Mouse (Mus musculus): ENCODE measurements around the gene Acsm2. TPM values are rescaled to one million over a fixed set of nuclear protein-coding genes. Genes with fewer than 3 reads are reported as not detected.
"Not testable (repeated sequence)": the region's sequence is repeated elsewhere in the genome, so short reads cannot be mapped to it uniquely, and the experiment has no call there.

Gene Acsm2
- polyA plus RNA-seq, 1 experiment from 2014 or later = not detected

- no peak for DNase-seq (ENCODE audit: low spot score)
- no peak for ATAC-seq (ENCODE audit: insufficient read depth, low FRiP score, low TSS enrichment)
- H3K27me3 ChIP-seq (ENCODE audit: control insufficient read depth, insufficient read depth, low read length) = no peaks in the 10 kb centered on the region
- H3K4me2 ChIP-seq (ENCODE audit: low read depth) = no peak overlapping the region
- H3K9ac ChIP-seq (ENCODE audit: low read length) = no peak overlapping the region
- H3K9me3 ChIP-seq (ENCODE audit: control insufficient read depth, low read length) = no peaks in the 10 kb centered on the region
- H3K4me3 ChIP-seq (ENCODE audit: low read depth, low read length) = no peak overlapping the region
- no peaks in the 10 kb centered on the region for H3K36me3 ChIP-seq (ENCODE audit: control insufficient read depth, insufficient read depth, low read length)
- no peak overlapping the region for H3K27ac ChIP-seq (ENCODE audit: low read depth, low read length)
- H3K4me1 ChIP-seq (ENCODE audit: control insufficient read depth, insufficient read depth, low read length) = no peaks in the 10 kb centered on the region
Observed at GRCm38 (mm10) chr7:119545572-119545971, 8.6 kb upstream of the Acsm2 start.

GRCm38 (mm10) chr7:119550471-119551222, 3.5 kb upstream of the Acsm2 start:
- WGBS = 88% methylated on average over 3 of the region's 3 CpGs
- no peaks in the 10 kb centered on the region for H3K9me3 ChIP-seq (ENCODE audit: control insufficient read depth, low read length)
- H3K9ac ChIP-seq (ENCODE audit: low read length) = no peak overlapping the region
- no peaks in the 10 kb centered on the region for H3K36me3 ChIP-seq (ENCODE audit: control insufficient read depth, insufficient read depth, low read length)
- no peak for DNase-seq (ENCODE audit: low spot score)
- no peaks in the 10 kb centered on the region for H3K4me1 ChIP-seq (ENCODE audit: control insufficient read depth, insufficient read depth, low read length)
- H3K27ac ChIP-seq (ENCODE audit: low read depth, low read length) = no peak overlapping the region
- no peak overlapping the region for H3K4me3 ChIP-seq (ENCODE audit: low read depth, low read length)
- no peak overlapping the region for H3K4me2 ChIP-seq (ENCODE audit: low read depth)
- no peak for ATAC-seq (ENCODE audit: insufficient read depth, low FRiP score, low TSS enrichment)
- H3K27me3 ChIP-seq (ENCODE audit: control insufficient read depth, insufficient read depth, low read length) = no peaks in the 10 kb centered on the region

GRCm38 (mm10) chr7:119559789-119560451, 5.8 kb downstream of the Acsm2 start:
- WGBS = 76% methylated on average over 3 of the region's 3 CpGs

GRCm38 (mm10) chr7:119560452-119560835, 6.3 kb downstream of the Acsm2 start:
- Histone ChIP-seq H3K4me3 (ENCODE audit: low read depth, low read length) (no peak overlapping the region), H3K9me3 (ENCODE audit: control insufficient read depth, low read length) (no peaks in the 10 kb centered on the region), H3K9ac (ENCODE audit: low read length) (no peak overlapping the region), H3K4me1 (ENCODE audit: control insufficient read depth, insufficient read depth, low read length) (no peaks in the 10 kb centered on the region), H3K36me3 (ENCODE audit: control insufficient read depth, insufficient read depth, low read length) (no peaks in the 10 kb centered on the region), H3K4me2 (ENCODE audit: low read depth) (no peak overlapping the region), H3K27ac (ENCODE audit: low read depth, low read length) (no peak overlapping the region), H3K27me3 (ENCODE audit: control insufficient read depth, insufficient read depth, low read length) (no peaks in the 10 kb centered on the region)
- ATAC-seq (ENCODE audit: insufficient read depth, low FRiP score, low TSS enrichment) = no peak
- DNase-seq (ENCODE audit: low spot score) = no peak
- WGBS = 82% methylated on average over 3 of the region's 3 CpGs

More at GRCm38 (mm10) chr7:119559789-119560451, 5.8 kb downstream of the Acsm2 start:
- H3K4me1 ChIP-seq (ENCODE audit: control insufficient read depth, insufficient read depth, low read length) = no peaks in the 10 kb centered on the region
- no peaks in the 10 kb centered on the region for H3K36me3 ChIP-seq (ENCODE audit: control insufficient read depth, insufficient read depth, low read length)
- no peak overlapping the region for H3K9ac ChIP-seq (ENCODE audit: low read length)
- DNase-seq (ENCODE audit: low spot score) = no peak
- H3K27ac ChIP-seq (ENCODE audit: low read depth, low read length) = no peak overlapping the region
- no peaks in the 10 kb centered on the region for H3K27me3 ChIP-seq (ENCODE audit: control insufficient read depth, insufficient read depth, low read length)
- no peak for ATAC-seq (ENCODE audit: insufficient read depth, low FRiP score, low TSS enrichment)
- no peak overlapping the region for H3K4me3 ChIP-seq (ENCODE audit: low read depth, low read length)
- no peak overlapping the region for H3K4me2 ChIP-seq (ENCODE audit: low read depth)
- H3K9me3 ChIP-seq (ENCODE audit: control insufficient read depth, low read length) = no peaks in the 10 kb centered on the region

GRCm38 (mm10) chr7:119561441-119561840, 7.3 kb downstream of the Acsm2 start:
- H3K4me2 ChIP-seq (ENCODE audit: low read depth) = no peak overlapping the region
- H3K27me3 ChIP-seq (ENCODE audit: control insufficient read depth, insufficient read depth, low read length) = no peaks in the 10 kb centered on the region
- H3K36me3 ChIP-seq (ENCODE audit: control insufficient read depth, insufficient read depth, low read length) = no peaks in the 10 kb centered on the region
- WGBS = 68% methylated on average over 4 of the region's 4 CpGs
- ATAC-seq (ENCODE audit: insufficient read depth, low FRiP score, low TSS enrichment) (no peak), DNase-seq (ENCODE audit: low spot score) (no peak)
- H3K4me1 ChIP-seq (ENCODE audit: control insufficient read depth, insufficient read depth, low read length) = no peaks in the 10 kb centered on the region
- no peaks in the 10 kb centered on the region for H3K9me3 ChIP-seq (ENCODE audit: control insufficient read depth, low read length)
- H3K9ac ChIP-seq (ENCODE audit: low read length) = no peak overlapping the region
- no peak overlapping the region for H3K27ac ChIP-seq (ENCODE audit: low read depth, low read length)
- H3K4me3 ChIP-seq (ENCODE audit: low read depth, low read length) = no peak overlapping the region

GRCm38 (mm10) chr7:119562476-119562875, 8.3 kb downstream of the Acsm2 start:
- not testable (repeated sequence) for H3K4me2 ChIP-seq (ENCODE audit: low read depth); H3K27me3 ChIP-seq (ENCODE audit: control insufficient read depth, insufficient read depth, low read length); DNase-seq (ENCODE audit: low spot score); H3K4me3 ChIP-seq (ENCODE audit: low read depth, low read length); H3K36me3 ChIP-seq (ENCODE audit: control insufficient read depth, insufficient read depth, low read length); H3K9me3 ChIP-seq (ENCODE audit: control insufficient read depth, low read length); H3K4me1 ChIP-seq (ENCODE audit: control insufficient read depth, insufficient read depth, low read length); H3K9ac ChIP-seq (ENCODE audit: low read length); H3K27ac ChIP-seq (ENCODE audit: low read depth, low read length); ATAC-seq (ENCODE audit: insufficient read depth, low FRiP score, low TSS enrichment)
- WGBS = 87% methylated on average over 2 of the region's 2 CpGs

GRCm38 (mm10) chr7:119594530-119595107, 40.5 kb downstream of the Acsm2 start:
- H3K36me3 ChIP-seq (ENCODE audit: control insufficient read depth, insufficient read depth, low read length) = no peaks in the 10 kb centered on the region
- 78% methylated on average over 3 of the region's 3 CpGs for WGBS
- H3K4me1 ChIP-seq (ENCODE audit: control insufficient read depth, insufficient read depth, low read length) = no peaks in the 10 kb centered on the region
- H3K27ac ChIP-seq (ENCODE audit: low read depth, low read length) = no peak overlapping the region
- no peak overlapping the region for H3K9ac ChIP-seq (ENCODE audit: low read length)
- no peaks in the 10 kb centered on the region for H3K27me3 ChIP-seq (ENCODE audit: control insufficient read depth, insufficient read depth, low read length)
- H3K9me3 ChIP-seq (ENCODE audit: control insufficient read depth, low read length) = no peaks in the 10 kb centered on the region
- no peak overlapping the region for H3K4me3 ChIP-seq (ENCODE audit: low read depth, low read length)
- no peak for DNase-seq (ENCODE audit: low spot score)
- no peak for ATAC-seq (ENCODE audit: insufficient read depth, low FRiP score, low TSS enrichment)
- no peak overlapping the region for H3K4me2 ChIP-seq (ENCODE audit: low read depth)

GRCm38 (mm10) chr7:119595306-119595705, 41.2 kb downstream of the Acsm2 start:
- DNase-seq (ENCODE audit: low spot score) = no peak
- Histone ChIP-seq H3K27me3 (ENCODE audit: control insufficient read depth, insufficient read depth, low read length) (no peaks in the 10 kb centered on the region), H3K36me3 (ENCODE audit: control insufficient read depth, insufficient read depth, low read length) (no peaks in the 10 kb centered on the region), H3K9ac (ENCODE audit: low read length) (no peak overlapping the region), H3K4me2 (ENCODE audit: low read depth) (no peak overlapping the region), H3K9me3 (ENCODE audit: control insufficient read depth, low read length) (no peaks in the 10 kb centered on the region), H3K4me1 (ENCODE audit: control insufficient read depth, insufficient read depth, low read length) (no peaks in the 10 kb centered on the region), H3K27ac (ENCODE audit: low read depth, low read length) (no peak overlapping the region), H3K4me3 (ENCODE audit: low read depth, low read length) (no peak overlapping the region)
- ATAC-seq (ENCODE audit: insufficient read depth, low FRiP score, low TSS enrichment) = no peak
- 29% methylated on average over 1 of the region's 1 CpGs for WGBS

- no peak for ATAC-seq (ENCODE audit: insufficient read depth, low FRiP score, low TSS enrichment)
- 62% methylated on average over 2 of the region's 2 CpGs for WGBS
Observed at GRCm38 (mm10) chr7:119596536-119596935, 42.4 kb downstream of the Acsm2 start.

More at GRCm38 (mm10) chr7:119596536-119596935, 42.4 kb downstream of the Acsm2 start:
- no peaks in the 10 kb centered on the region for H3K9me3 ChIP-seq (ENCODE audit: control insufficient read depth, low read length)
- no peak overlapping the region for H3K9ac ChIP-seq (ENCODE audit: low read length)
- no peak overlapping the region for H3K4me3 ChIP-seq (ENCODE audit: low read depth, low read length)
- no peaks in the 10 kb centered on the region for H3K27me3 ChIP-seq (ENCODE audit: control insufficient read depth, insufficient read depth, low read length)
- no peaks in the 10 kb centered on the region for H3K4me1 ChIP-seq (ENCODE audit: control insufficient read depth, insufficient read depth, low read length)
- no peak overlapping the region for H3K27ac ChIP-seq (ENCODE audit: low read depth, low read length)
- no peak for DNase-seq (ENCODE audit: low spot score)
- H3K36me3 ChIP-seq (ENCODE audit: control insufficient read depth, insufficient read depth, low read length) = no peaks in the 10 kb centered on the region
- H3K4me2 ChIP-seq (ENCODE audit: low read depth) = no peak overlapping the region

Measured in neural tube, embryonic 11.5 days (tissue).